Comparison of ENCODE assay signal across 25 mouse cellular contexts in genomic region chr3:27856288-27856687, GRCm38 (mm10). TPM values are rescaled to one million over a fixed set of nuclear protein-coding genes. Genes with fewer than 3 reads are reported as not detected.
DNase-seq lines count a peak whose midpoint lies in the region; ATAC-seq and TF ChIP-seq lines count a peak whose summit lies in the region.
"Had no signal": no experiment of that assay in that cellular context is flagged by ENCODE, and none has a peak within 500 bp of the region (broad histone marks: within the 10 kb centered on the region; RNA-seq: fewer than 3 reads in every experiment).

No protein-coding gene starts in this region.

- H3K9ac ChIP-seq in lung, embryonic 14.5 days = no peak overlapping the region
- H3K9ac ChIP-seq in lung, embryonic 16.5 days (ENCODE audit: low read length) = no peak overlapping the region
- H3K9ac ChIP-seq in stomach, postnatal 0 days (ENCODE audit: low read length) = no peak overlapping the region
- H3K9ac ChIP-seq: embryonic facial prominence, embryonic 13.5 days; embryonic facial prominence, embryonic 15.5 days; forebrain, embryonic 12.5 days had no signal

- no peaks in the 10 kb centered on the region for H3K36me3 ChIP-seq in lung, embryonic 14.5 days (ENCODE audit: insufficient read depth)
- no peaks in the 10 kb centered on the region for H3K36me3 ChIP-seq in lung, embryonic 16.5 days (ENCODE audit: control insufficient read depth, insufficient read depth, low read length)
- no peaks in the 10 kb centered on the region for H3K36me3 ChIP-seq in stomach, postnatal 0 days (ENCODE audit: control insufficient read depth, insufficient read depth, low read length)
- H3K36me3 ChIP-seq: embryonic facial prominence, embryonic 13.5 days; embryonic facial prominence, embryonic 15.5 days; forebrain, embryonic 10.5 days; forebrain, embryonic 12.5 days had no signal

- H3K4me3 ChIP-seq in lung, embryonic 14.5 days (ENCODE audit: low read depth, low read length) = no peak overlapping the region
- H3K4me3 ChIP-seq in lung, embryonic 16.5 days (ENCODE audit: low read length) = no peak overlapping the region
- no peak overlapping the region for H3K4me3 ChIP-seq in stomach, postnatal 0 days (ENCODE audit: low read depth, low read length)
- H3K4me3 ChIP-seq: embryonic facial prominence, embryonic 13.5 days; embryonic facial prominence, embryonic 15.5 days; erythroblast, embryonic 14.5 days; forebrain, embryonic 10.5 days; forebrain, embryonic 12.5 days had no signal

- WGBS in lung, embryonic 14.5 days = 51% methylated on average over 2 of the region's 2 CpGs
- WGBS in lung, embryonic 16.5 days = 41% methylated on average over 2 of the region's 2 CpGs
- 71% methylated on average over 2 of the region's 2 CpGs for WGBS in stomach, postnatal 0 days

- DNase-seq in lung, embryonic 14.5 days = peak; percentile 46
- no peak for DNase-seq in lung, postnatal 14 days
- DNase-seq in lung, postnatal 25 days (ENCODE audit: low spot score) = no peak
- DNase-seq in stomach, postnatal 0 days (ENCODE audit: low spot score) = peak; percentile 1
- no peak for DNase-seq in ovary, postnatal 14 days (ENCODE audit: low spot score)
- DNase-seq: adrenal gland, adult 2 months; adrenal gland, postnatal 10 days; adrenal gland, postnatal 25 days; cerebellum, adult 11 months; cerebellum, adult 18-20 months; cerebellum, adult 8-10 months; cerebellum, adult 9-11 months; cerebellum, postnatal 14 days; cerebellum, postnatal 36 days; embryo, embryonic 11 days had no signal

- ATAC-seq in lung, embryonic 14.5 days (ENCODE audit: insufficient read depth) = no peak
- ATAC-seq in lung, embryonic 16.5 days (ENCODE audit: low read depth) = peak; percentile 53
- ATAC-seq in stomach, postnatal 0 days (ENCODE audit: low FRiP score, low TSS enrichment) = no peak
- ATAC-seq: forebrain, embryonic 14.5 days had no signal

- peaks cover 35% of the 10 kb centered on the region for H3K4me1 ChIP-seq in lung, embryonic 14.5 days (ENCODE audit: insufficient read depth)
- H3K4me1 ChIP-seq in lung, embryonic 16.5 days (replicated peaks; ENCODE audit: control insufficient read depth, insufficient read depth, low read length) = peaks cover 52% of the 10 kb centered on the region
- peaks cover 4% of the 10 kb centered on the region; the same call in 1 of the 2 replicates for H3K4me1 ChIP-seq in stomach, postnatal 0 days (replicated peaks; ENCODE audit: control insufficient read depth, insufficient read depth)

- peak overlapping the region; percentile 51; the same call in 1 of the 2 replicates for H3K27ac ChIP-seq in lung, embryonic 14.5 days (ENCODE audit: low read depth)
- H3K27ac ChIP-seq in lung, embryonic 16.5 days (ENCODE audit: low read length) = peak overlapping the region; percentile 66
- H3K27ac ChIP-seq in stomach, postnatal 0 days (replicated peaks) = no peak overlapping the region
- H3K27ac ChIP-seq: embryonic facial prominence, embryonic 13.5 days; embryonic facial prominence, embryonic 15.5 days; forebrain, embryonic 10.5 days; forebrain, embryonic 12.5 days had no signal

- H3K27me3 ChIP-seq in lung, embryonic 14.5 days (ENCODE audit: insufficient read depth, low read length) = no peaks in the 10 kb centered on the region
- no peaks in the 10 kb centered on the region for H3K27me3 ChIP-seq in lung, embryonic 16.5 days (ENCODE audit: control insufficient read depth, insufficient read depth, low read depth, low read length)
- no peaks in the 10 kb centered on the region for H3K27me3 ChIP-seq in stomach, postnatal 0 days (ENCODE audit: control insufficient read depth, insufficient read depth, low read length)
- H3K27me3 ChIP-seq: embryonic facial prominence, embryonic 13.5 days; embryonic facial prominence, embryonic 15.5 days had no signal

- TF ChIP-seq CTCF in lung, embryonic 14.5 days (IDR thresholded peaks at IDR 0.05; ENCODE audit: low read depth) = no peak
- no peak for TF ChIP-seq CTCF in stomach, postnatal 0 days (IDR thresholded peaks at IDR 0.05; ENCODE audit: low read depth)

- H3K4me2 ChIP-seq in lung, embryonic 14.5 days = no peak overlapping the region
- H3K4me2 ChIP-seq in lung, embryonic 16.5 days (ENCODE audit: low read depth, low read length) = no peak overlapping the region
- H3K4me2 ChIP-seq in stomach, postnatal 0 days (replicated peaks; ENCODE audit: low read depth) = no peak overlapping the region
- H3K4me2 ChIP-seq: embryonic facial prominence, embryonic 13.5 days; embryonic facial prominence, embryonic 15.5 days; forebrain, embryonic 12.5 days had no signal

- TF ChIP-seq EP300 in stomach, postnatal 0 days (optimal IDR thresholded peaks at IDR 0.05) = no peak

- H3K9me3 ChIP-seq in lung, embryonic 14.5 days (ENCODE audit: low read depth, low read length) = peaks cover 5% of the 10 kb centered on the region; the same call in 1 of the 2 replicates
- H3K9me3 ChIP-seq in lung, embryonic 16.5 days (ENCODE audit: control insufficient read depth, low read length) = no peaks in the 10 kb centered on the region
- H3K9me3 ChIP-seq in stomach, postnatal 0 days (ENCODE audit: control insufficient read depth, low read length) = no peaks in the 10 kb centered on the region
- H3K9me3 ChIP-seq: embryonic facial prominence, embryonic 13.5 days; embryonic facial prominence, embryonic 15.5 days; forebrain, embryonic 12.5 days had no signal

RNA-seq across cellular contexts. Expression of gene Tmem212, which starts 39.9 kb away (rescaled TPM):
- not detected in 2 replicates for polyA plus RNA-seq in lung, embryonic 14.5 days (2014; fragmentation: Nextera tagmentation; extraction: Ambion mirVana)
- polyA plus RNA-seq in lung, embryonic 16.5 days (2015; fragmentation: Nextera tagmentation; extraction: Ambion mirVana) = 3.5 and 7.7 TPM in 2 replicates
- polyA plus RNA-seq in stomach, postnatal 0 days (2015; fragmentation: Nextera tagmentation; extraction: Ambion mirVana) = not detected in 2 replicates
- polyA plus RNA-seq: adrenal gland, adult 2 months; brain, embryonic 14.5 days; C2C12; embryonic facial prominence, embryonic 11.5 days; embryonic facial prominence, embryonic 13.5 days; erythroblast, embryonic 14.5 days; forebrain, embryonic 10.5 days; forebrain, embryonic 12.5 days; forebrain, embryonic 14.5 days had no signal

Comparison
In these comparisons a context has a peak if more than half of its experiments do, and no peak if none do; other contexts are left out.
1. DNase-seq: peak in lung, embryonic 14.5 days (single experiment) and stomach, postnatal 0 days (single experiment); none in lung, postnatal 14 days (single experiment), lung, postnatal 25 days (single experiment) and ovary, postnatal 14 days (single experiment).